Mouse (Mus musculus) lung, postnatal 0 days (tissue): ENCODE measurements around the gene Znrf2.

ENCODE experiments used
- CTCF ChIP-seq: IDR thresholded peaks from 2 replicates; pipeline ENCODE4 v1.5.1; 2016; ENCODE audit warnings: antibody characterized with exemption, mild to moderate bottlenecking
- EP300 ChIP-seq: IDR thresholded peaks from 2 replicates; pipeline ENCODE4 v1.6.1; 2016; ENCODE audit warnings: antibody characterized with exemption, mild to moderate bottlenecking, control low read depth

DNA sequence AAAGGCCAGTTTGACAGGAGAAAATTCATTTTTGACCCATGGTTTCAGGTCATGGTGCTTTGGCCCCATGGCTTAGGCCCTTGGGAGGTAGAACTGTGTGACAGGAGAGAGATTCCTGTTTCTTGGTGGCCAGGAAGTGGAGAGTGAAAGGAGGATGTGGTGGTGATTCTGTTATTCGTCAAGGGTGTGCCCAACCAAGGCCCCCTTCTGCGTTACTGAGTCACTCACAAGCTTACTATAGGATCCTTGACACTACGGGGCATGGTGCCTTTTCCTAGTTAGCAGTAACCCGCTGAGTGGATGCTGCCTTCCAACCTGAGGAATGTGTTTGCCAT lies 50.7 kb downstream of the Znrf2 start:
- TF ChIP-seq CTCF = no peak
- no peak for TF ChIP-seq EP300
